Mouse (Mus musculus): ENCODE results near the gene Gm42878. TPM values are rescaled to one million over a fixed set of nuclear protein-coding genes. Genes with fewer than 3 reads are reported as not detected.
"Not testable (repeated sequence)": the region's sequence is repeated elsewhere in the genome, so short reads cannot be mapped to it uniquely, and the experiment has no call there.

Gm42878 gene
- polyA plus RNA-seq, 1 experiment from 2014 or later: not detected

- Histone ChIP-seq H3K36me3 (peaks cover 3% of the 10 kb centered on the region; the same call in 1 of the 2 replicates), H3K9me3 (replicated peaks) (no peaks in the 10 kb centered on the region), H3K4me1 (peaks cover 22% of the 10 kb centered on the region), H3K27ac (peak within 1 kb of the TSS; percentile 99), H3K27me3 (ENCODE audit: low read depth, poor library complexity, severe bottlenecking) (no peaks in the 10 kb centered on the region), H3K4me3 (peak within 1 kb of the TSS; percentile 90)
- 2% methylated on average over 55 of the region's 55 CpGs for WGBS
- peak; percentile 99 for DNase-seq (ENCODE audit: low spot score)
Measured at GRCm38 (mm10) chr5:121545793-121546529, 679 bp upstream of the Gm42878 start, which contains the start of gene Mapkapk5. Gene Mapkapk5, minus strand, starts transcription at chr5:121545905.

- H3K9me3 ChIP-seq (replicated peaks): no peaks in the 10 kb centered on the region
- H3K4me1 ChIP-seq: peaks cover 22% of the 10 kb centered on the region
- 82% methylated on average over 3 of the region's 3 CpGs for WGBS
- no peaks in the 10 kb centered on the region for H3K27me3 ChIP-seq (ENCODE audit: low read depth, poor library complexity, severe bottlenecking)
- peaks cover 27% of the 10 kb centered on the region for H3K36me3 ChIP-seq
- no peak overlapping the region for H3K27ac ChIP-seq
- no peak for DNase-seq (ENCODE audit: low spot score)
- H3K4me3 ChIP-seq: no peak overlapping the region
Measured at GRCm38 (mm10) chr5:121543370-121543769, 1.9 kb downstream of the Gm42878 start.

GRCm38 (mm10) chr5:121541235-121541634, 4.0 kb downstream of the Gm42878 start:
- H3K27me3 ChIP-seq (ENCODE audit: low read depth, poor library complexity, severe bottlenecking): no peaks in the 10 kb centered on the region
- DNase-seq (ENCODE audit: low spot score): no peak
- H3K4me1 ChIP-seq: peaks cover 17% of the 10 kb centered on the region
- no peak overlapping the region for H3K27ac ChIP-seq
- 92% methylated on average over 7 of the region's 7 CpGs for WGBS
- no peak overlapping the region for H3K4me3 ChIP-seq
- peaks cover 48% of the 10 kb centered on the region for H3K36me3 ChIP-seq
- no peaks in the 10 kb centered on the region for H3K9me3 ChIP-seq (replicated peaks)

- DNase-seq (ENCODE audit: low spot score): no peak
- peaks cover 13% of the 10 kb centered on the region for H3K4me1 ChIP-seq
- H3K9me3 ChIP-seq (replicated peaks): no peaks in the 10 kb centered on the region
- peaks cover 57% of the 10 kb centered on the region for H3K36me3 ChIP-seq
- H3K27ac ChIP-seq: no peak overlapping the region
- no peak overlapping the region for H3K4me3 ChIP-seq
- H3K27me3 ChIP-seq (ENCODE audit: low read depth, poor library complexity, severe bottlenecking): no peaks in the 10 kb centered on the region
- 95% methylated on average over 5 of the region's 5 CpGs for WGBS
Measured at GRCm38 (mm10) chr5:121540066-121540465, 5.2 kb downstream of the Gm42878 start.

GRCm38 (mm10) chr5:121537588-121537987, 7.7 kb downstream of the Gm42878 start:
- Histone ChIP-seq H3K4me1 (no peaks in the 10 kb centered on the region), H3K27ac (no peak overlapping the region), H3K36me3 (peaks cover 80% of the 10 kb centered on the region), H3K4me3 (no peak overlapping the region), H3K27me3 (ENCODE audit: low read depth, poor library complexity, severe bottlenecking) (no peaks in the 10 kb centered on the region), H3K9me3 (replicated peaks) (no peaks in the 10 kb centered on the region)
- 86% methylated on average over 2 of the region's 2 CpGs for WGBS
- DNase-seq (ENCODE audit: low spot score): no peak

- Histone ChIP-seq H3K36me3 (peaks cover 85% of the 10 kb centered on the region), H3K27me3 (ENCODE audit: low read depth, poor library complexity, severe bottlenecking) (no peaks in the 10 kb centered on the region), H3K27ac (no peak overlapping the region), H3K4me1 (no peaks in the 10 kb centered on the region), H3K4me3 (no peak overlapping the region), H3K9me3 (replicated peaks) (no peaks in the 10 kb centered on the region)
- 86% methylated on average over 7 of the region's 7 CpGs for WGBS
- no peak for DNase-seq (ENCODE audit: low spot score)
Measured at GRCm38 (mm10) chr5:121536921-121537555, 8.2 kb downstream of the Gm42878 start.

- H3K9me3 ChIP-seq (replicated peaks): no peaks in the 10 kb centered on the region
- H3K4me1 ChIP-seq: no peaks in the 10 kb centered on the region
- WGBS: 96% methylated on average over 3 of the region's 3 CpGs
- no peak overlapping the region for H3K4me3 ChIP-seq
- no peaks in the 10 kb centered on the region for H3K27me3 ChIP-seq (ENCODE audit: low read depth, poor library complexity, severe bottlenecking)
- DNase-seq (ENCODE audit: low spot score): no peak
- H3K27ac ChIP-seq: no peak overlapping the region
- peaks cover 96% of the 10 kb centered on the region for H3K36me3 ChIP-seq
Measured at GRCm38 (mm10) chr5:121535116-121535515, 10.2 kb downstream of the Gm42878 start.

- DNase-seq (ENCODE audit: low spot score): peak; percentile 39
- no peaks in the 10 kb centered on the region for H3K27me3 ChIP-seq (ENCODE audit: low read depth, poor library complexity, severe bottlenecking)
- peaks cover 96% of the 10 kb centered on the region for H3K36me3 ChIP-seq
- H3K4me3 ChIP-seq: no peak overlapping the region
- WGBS: 92% methylated on average over 5 of the region's 5 CpGs
- no peaks in the 10 kb centered on the region for H3K9me3 ChIP-seq (replicated peaks)
- H3K4me1 ChIP-seq: no peaks in the 10 kb centered on the region
- no peak overlapping the region for H3K27ac ChIP-seq
Measured at GRCm38 (mm10) chr5:121534521-121534920, 10.8 kb downstream of the Gm42878 start.

- WGBS: 71% methylated on average over 8 of the region's 8 CpGs
- Histone ChIP-seq H3K36me3 (peaks cover 93% of the 10 kb centered on the region), H3K4me1 (no peaks in the 10 kb centered on the region), H3K4me3 (no peak overlapping the region), H3K27me3 (ENCODE audit: low read depth, poor library complexity, severe bottlenecking) (no peaks in the 10 kb centered on the region), H3K9me3 (replicated peaks) (no peaks in the 10 kb centered on the region), H3K27ac (no peak overlapping the region)
- DNase-seq (ENCODE audit: low spot score): no peak
Measured at GRCm38 (mm10) chr5:121526961-121527360, 18.3 kb downstream of the Gm42878 start.

- 86% methylated on average over 7 of the region's 7 CpGs for WGBS
- Histone ChIP-seq H3K4me3 (no peak overlapping the region), H3K4me1 (no peaks in the 10 kb centered on the region), H3K9me3 (replicated peaks) (no peaks in the 10 kb centered on the region), H3K27me3 (ENCODE audit: low read depth, poor library complexity, severe bottlenecking) (no peaks in the 10 kb centered on the region), H3K36me3 (peaks cover 93% of the 10 kb centered on the region), H3K27ac (no peak overlapping the region)
- no peak for DNase-seq (ENCODE audit: low spot score)
Measured at GRCm38 (mm10) chr5:121526526-121526925, 18.8 kb downstream of the Gm42878 start.

GRCm38 (mm10) chr5:121525774-121526450, 19.4 kb downstream of the Gm42878 start:
- DNase-seq (ENCODE audit: low spot score): no peak
- WGBS: 87% methylated on average over 14 of the region's 14 CpGs

GRCm38 (mm10) chr5:121519758-121520157, 25.5 kb downstream of the Gm42878 start:
- H3K36me3 ChIP-seq: peaks cover 69% of the 10 kb centered on the region
- WGBS: 95% methylated on average over 11 of the region's 17 CpGs
- H3K4me3 ChIP-seq; H3K4me1 ChIP-seq; H3K27me3 ChIP-seq (ENCODE audit: low read depth, poor library complexity, severe bottlenecking); H3K27ac ChIP-seq; DNase-seq (ENCODE audit: low spot score); H3K9me3 ChIP-seq (replicated peaks): not testable (repeated sequence)

More at GRCm38 (mm10) chr5:121525774-121526450, 19.4 kb downstream of the Gm42878 start:
- Histone ChIP-seq H3K27ac (no peak overlapping the region), H3K9me3 (replicated peaks) (no peaks in the 10 kb centered on the region), H3K4me1 (no peaks in the 10 kb centered on the region), H3K36me3 (peaks cover 93% of the 10 kb centered on the region), H3K27me3 (ENCODE audit: low read depth, poor library complexity, severe bottlenecking) (no peaks in the 10 kb centered on the region), H3K4me3 (no peak overlapping the region)

GRCm38 (mm10) chr5:121518983-121519382, 26.3 kb downstream of the Gm42878 start:
- Histone ChIP-seq H3K4me3 (no peak overlapping the region), H3K27ac (no peak overlapping the region), H3K36me3 (peaks cover 61% of the 10 kb centered on the region), H3K9me3 (replicated peaks) (no peaks in the 10 kb centered on the region), H3K27me3 (ENCODE audit: low read depth, poor library complexity, severe bottlenecking) (no peaks in the 10 kb centered on the region), H3K4me1 (no peaks in the 10 kb centered on the region)
- WGBS: 93% methylated on average over 9 of the region's 9 CpGs
- no peak for DNase-seq (ENCODE audit: low spot score)

Data from limb, embryonic 10.5 days (tissue).